Mouse (Mus musculus) midbrain, embryonic 11.5 days (tissue): ENCODE measurements at regions not wholly inside any gene's neighbourhood (a gene's known extent, or its start where the extent isn't known, plus 50 kb on each side); places are given as distances from the start of the nearest gene placed in this dataset.

ENCODE experiments used
- ATAC-seq: fragments of 200-750 bp; cut with Nextera tagmentation; 2 replicates; pipeline ENCODE4 v1.8.0; 2017; ENCODE audit warnings: moderate TSS enrichment, moderate library complexity; ENCODE audit not compliant: low FRiP score
- DNase-seq: peaks from one replicate; pipeline ENCODE4 v3.0.0; 2015; ENCODE audit warnings: low spot score; ENCODE audit errors: missing footprints
- H3K27ac ChIP-seq: fragments of 300-500 bp; sonication (generic); 2 replicates; pipeline ENCODE4 v1.5.1; 2014; ENCODE audit warnings: low read depth, low read length
- H3K27me3 ChIP-seq: fragments of 300-500 bp; sonication (generic); 2 replicates; pipeline ENCODE4 v1.6.1; 2014; ENCODE audit warnings: mild to moderate bottlenecking, low read length, moderate library complexity, mixed read lengths; ENCODE audit not compliant: control insufficient read depth, insufficient read depth
- H3K36me3 ChIP-seq: fragments of 300-500 bp; sonication (generic); 2 replicates; pipeline ENCODE4 v1.6.1; 2014; ENCODE audit warnings: mild to moderate bottlenecking, low read length, moderate library complexity, mixed read lengths; ENCODE audit not compliant: control insufficient read depth, insufficient read depth
- H3K4me1 ChIP-seq: fragments of 300-500 bp; sonication (generic); 2 replicates; pipeline ENCODE4 v1.6.1; 2014; ENCODE audit warnings: low read length; ENCODE audit not compliant: control insufficient read depth, insufficient read depth
- H3K4me2 ChIP-seq: fragments of 300-500 bp; sonication (generic); 2 replicates; pipeline ENCODE4 v1.6.1; 2014; ENCODE audit warnings: mild to moderate bottlenecking, moderate library complexity
- H3K4me3 ChIP-seq: fragments of 300-500 bp; sonication (generic); 2 replicates; pipeline ENCODE4 v1.5.1; 2014; ENCODE audit warnings: low read depth, low read length
- H3K9ac ChIP-seq: fragments of 300-500 bp; sonication (generic); 2 replicates; pipeline ENCODE4 v1.6.1; 2014; ENCODE audit warnings: low read length
- H3K9me3 ChIP-seq: fragments of 300-500 bp; sonication (generic); 2 replicates; pipeline ENCODE4 v1.6.1; 2016; ENCODE audit warnings: low read length; ENCODE audit not compliant: control insufficient read depth
- WGBS: fragments of 180-500 bp; shearing (Covaris S2); extraction: QIAGEN DNeasy Blood & Tissue Kit; methylation state at CpG from one replicate; pipeline ENCODE4 v1.1.7; 2014; 5-methylcytosine and 5-hydroxymethylcytosine counted together

- Histone ChIP-seq H3K4me3 (no peak overlapping the region), H3K4me1 (no peaks in the 10 kb centered on the region; the same call in 1 of the 2 replicates), H3K9me3 (no peaks in the 10 kb centered on the region), H3K4me2 (no peak overlapping the region), H3K36me3 (no peaks in the 10 kb centered on the region), H3K9ac (no peak overlapping the region), H3K27me3 (no peaks in the 10 kb centered on the region), H3K27ac (no peak overlapping the region)
- ATAC-seq (no peak), DNase-seq (no peak)
- 78% methylated on average over 5 of the region's 5 CpGs for WGBS
Measured at GRCm38 (mm10) chr9:84178705-84179104, 253.8 kb downstream of the Bckdhb start.

DNA sequence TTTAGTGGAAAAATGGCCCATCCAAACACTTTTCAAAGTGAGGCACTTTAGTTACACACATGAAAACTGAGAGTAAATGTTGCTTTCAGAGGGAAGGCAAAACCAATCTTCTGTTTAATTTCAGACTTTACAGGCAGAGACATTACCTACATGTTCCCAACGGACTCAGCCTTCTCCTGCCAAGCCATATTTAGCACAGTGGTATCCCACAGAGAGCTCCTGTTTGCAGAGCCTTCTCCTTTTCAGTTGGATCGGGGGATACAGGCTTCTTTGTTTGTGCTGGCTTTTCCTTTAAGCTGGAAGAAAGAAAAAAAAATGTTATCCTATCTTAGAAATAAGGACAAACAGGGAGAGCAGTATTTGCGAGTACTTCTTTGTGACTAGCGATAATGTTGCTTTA lies 254.3 kb downstream of the Bckdhb start:
- no peaks in the 10 kb centered on the region; the same call in 1 of the 2 replicates for H3K4me1 ChIP-seq
- H3K9ac ChIP-seq: no peak overlapping the region
- no peak overlapping the region for H3K4me3 ChIP-seq
- H3K4me2 ChIP-seq: no peak overlapping the region
- ATAC-seq (no peak), DNase-seq (no peak)
- no peaks in the 10 kb centered on the region for H3K9me3 ChIP-seq
- no peaks in the 10 kb centered on the region for H3K36me3 ChIP-seq
- H3K27ac ChIP-seq: no peak overlapping the region
- 43% methylated on average over 4 of the region's 4 CpGs for WGBS
- no peaks in the 10 kb centered on the region for H3K27me3 ChIP-seq

DNA sequence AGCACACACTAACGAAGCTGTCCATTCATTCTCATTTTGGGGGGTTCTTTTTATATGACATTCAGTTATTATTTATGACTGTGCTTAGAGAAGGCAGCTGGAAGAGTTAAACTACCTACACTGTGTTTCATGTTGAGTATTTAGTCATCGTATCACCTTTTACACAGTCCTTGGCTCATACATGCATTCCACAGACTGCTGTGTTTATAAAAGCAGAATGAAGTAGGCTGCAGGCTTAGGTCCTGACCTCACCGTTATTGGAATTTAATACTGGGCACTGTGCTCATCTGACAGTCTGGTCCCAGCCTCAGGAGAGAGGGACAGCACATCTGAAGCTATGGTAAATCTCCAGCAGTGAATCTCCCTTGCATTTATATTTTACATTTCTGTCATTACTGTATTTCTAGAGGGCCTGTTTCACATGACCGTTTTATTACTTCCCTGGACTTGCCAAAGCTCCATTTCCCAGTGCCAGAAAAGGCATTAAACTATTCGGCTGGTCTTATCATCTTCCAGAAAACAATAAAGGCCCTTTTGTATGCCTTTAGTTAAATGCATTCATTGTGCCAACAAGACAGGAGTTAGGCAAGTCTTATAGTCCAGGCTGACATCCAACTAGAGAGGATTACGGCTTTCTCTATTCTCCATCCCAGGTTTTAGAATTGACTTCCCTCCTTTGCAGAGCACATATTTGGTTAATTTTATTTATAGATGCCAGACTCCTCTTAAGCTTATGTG lies 258.9 kb downstream of the Bckdhb start:
- H3K27ac ChIP-seq: no peak overlapping the region
- H3K9ac ChIP-seq: no peak overlapping the region
- DNase-seq (no peak), ATAC-seq (no peak)
- H3K27me3 ChIP-seq: no peaks in the 10 kb centered on the region
- no peaks in the 10 kb centered on the region for H3K9me3 ChIP-seq
- WGBS: 76% methylated on average over 6 of the region's 6 CpGs
- H3K4me1 ChIP-seq: no peaks in the 10 kb centered on the region; the same call in 1 of the 2 replicates
- no peaks in the 10 kb centered on the region for H3K36me3 ChIP-seq
- H3K4me3 ChIP-seq: no peak overlapping the region
- H3K4me2 ChIP-seq: no peak overlapping the region

DNA sequence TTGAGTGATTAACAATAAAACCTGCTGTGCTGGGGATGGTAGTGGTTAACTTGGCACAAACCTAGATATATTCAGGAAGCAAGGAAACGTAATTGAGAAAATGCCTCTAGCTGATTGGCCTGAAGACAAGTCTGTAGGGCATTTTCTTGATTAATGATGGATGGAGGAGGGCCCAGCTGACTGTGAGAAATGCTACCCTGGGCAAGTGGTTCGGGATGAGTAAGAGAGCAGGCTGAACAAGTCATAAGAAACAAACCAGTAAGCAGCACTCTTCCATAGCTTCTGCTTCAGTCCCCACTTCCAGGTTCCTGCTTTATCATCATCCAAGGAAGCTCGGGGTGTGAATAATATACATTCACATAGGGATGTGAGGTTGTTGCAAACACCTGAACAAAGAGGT lies 262.6 kb downstream of the Bckdhb start:
- H3K36me3 ChIP-seq: no peaks in the 10 kb centered on the region
- 76% methylated on average over 3 of the region's 3 CpGs for WGBS
- H3K4me2 ChIP-seq: no peak overlapping the region
- no peak overlapping the region for H3K9ac ChIP-seq
- no peak overlapping the region for H3K4me3 ChIP-seq
- H3K27me3 ChIP-seq: no peaks in the 10 kb centered on the region
- no peaks in the 10 kb centered on the region; the same call in 1 of the 2 replicates for H3K4me1 ChIP-seq
- H3K27ac ChIP-seq: no peak overlapping the region
- DNase-seq (no peak), ATAC-seq (no peak)
- no peaks in the 10 kb centered on the region for H3K9me3 ChIP-seq

GRCm38 (mm10) chr9:84193405-84193804 lies 268.5 kb downstream of the Bckdhb start:
- no peak for DNase-seq
- WGBS: 69% methylated on average over 1 of the region's 1 CpGs
- no peak overlapping the region for H3K4me2 ChIP-seq

GRCm38 (mm10) chr9:84194716-84195115 lies 269.8 kb downstream of the Bckdhb start:
- no peak overlapping the region for H3K4me3 ChIP-seq
- 95% methylated on average over 4 of the region's 4 CpGs for WGBS

More at GRCm38 (mm10) chr9:84193405-84193804, 268.5 kb downstream of the Bckdhb start:
- Histone ChIP-seq H3K4me1 (no peaks in the 10 kb centered on the region; the same call in 1 of the 2 replicates), H3K4me3 (no peak overlapping the region), H3K9me3 (no peaks in the 10 kb centered on the region), H3K27me3 (no peaks in the 10 kb centered on the region), H3K36me3 (no peaks in the 10 kb centered on the region), H3K27ac (no peak overlapping the region), H3K9ac (no peak overlapping the region)
- ATAC-seq: no peak

GRCm38 (mm10) chr9:84195338-84195737 lies 270.4 kb downstream of the Bckdhb start:
- Histone ChIP-seq H3K9me3 (no peaks in the 10 kb centered on the region), H3K9ac (no peak overlapping the region), H3K4me1 (no peaks in the 10 kb centered on the region; the same call in 1 of the 2 replicates), H3K36me3 (no peaks in the 10 kb centered on the region), H3K27me3 (no peaks in the 10 kb centered on the region), H3K4me2 (no peak overlapping the region), H3K4me3 (no peak overlapping the region), H3K27ac (no peak overlapping the region)
- no peak for ATAC-seq
- WGBS: 65% methylated on average over 4 of the region's 4 CpGs
- no peak for DNase-seq

More at GRCm38 (mm10) chr9:84194716-84195115, 269.8 kb downstream of the Bckdhb start:
- Histone ChIP-seq H3K9me3 (no peaks in the 10 kb centered on the region), H3K27me3 (no peaks in the 10 kb centered on the region), H3K27ac (no peak overlapping the region), H3K9ac (no peak overlapping the region), H3K4me2 (no peak overlapping the region), H3K36me3 (no peaks in the 10 kb centered on the region), H3K4me1 (no peaks in the 10 kb centered on the region; the same call in 1 of the 2 replicates)
- no peak for DNase-seq
- ATAC-seq: no peak

- Histone ChIP-seq H3K27ac (no peak overlapping the region), H3K4me2 (no peak overlapping the region), H3K4me3 (no peak overlapping the region), H3K9ac (no peak overlapping the region), H3K36me3 (no peaks in the 10 kb centered on the region), H3K9me3 (no peaks in the 10 kb centered on the region), H3K27me3 (no peaks in the 10 kb centered on the region), H3K4me1 (no peaks in the 10 kb centered on the region; the same call in 1 of the 2 replicates)
- DNase-seq (no peak), ATAC-seq (no peak)
- WGBS: 87% methylated on average over 3 of the region's 3 CpGs
Measured at GRCm38 (mm10) chr9:84200208-84200607, 275.3 kb downstream of the Bckdhb start.

DNA sequence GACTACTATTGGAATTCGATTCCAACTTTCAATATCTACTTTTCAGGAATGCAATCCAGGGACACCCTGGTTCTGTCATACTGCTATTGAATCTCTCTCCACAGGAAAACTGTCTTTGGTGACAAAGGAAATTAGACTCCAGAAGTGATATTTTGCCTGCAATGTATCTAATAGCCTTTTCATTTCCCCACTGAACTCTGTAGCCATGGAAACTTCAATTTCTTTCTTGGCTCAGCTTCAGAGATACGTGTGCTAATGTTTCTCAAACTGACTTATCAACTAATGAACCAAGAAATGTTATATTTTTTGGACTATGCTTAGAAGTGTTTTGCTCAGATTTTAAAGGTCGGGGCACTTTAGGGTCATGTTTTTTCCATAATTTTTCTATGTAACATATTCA lies 279.1 kb downstream of the Bckdhb start:
- Histone ChIP-seq H3K4me1 (no peaks in the 10 kb centered on the region), H3K36me3 (no peaks in the 10 kb centered on the region), H3K27me3 (no peaks in the 10 kb centered on the region), H3K27ac (no peak overlapping the region), H3K9ac (no peak overlapping the region), H3K4me2 (no peak overlapping the region), H3K9me3 (no peaks in the 10 kb centered on the region), H3K4me3 (no peak overlapping the region)
- WGBS: 80% methylated on average over 3 of the region's 3 CpGs
- ATAC-seq (no peak), DNase-seq (no peak)
